Mouse (Mus musculus) liver, embryonic 15.5 days (tissue): Measurements from ENCODE around the gene Os9. TPM values are rescaled to one million over a fixed set of nuclear protein-coding genes. Genes with fewer than 3 reads are reported as not detected.
"Not testable (repeated sequence)": the region's sequence is repeated elsewhere in the genome, so short reads cannot be mapped to it uniquely, and the experiment has no call there.

Source experiments
- ATAC-seq: fragments of 200-750 bp; cut with Nextera tagmentation; 2 replicates; pipeline ENCODE4 v1.8.0; 2017; ENCODE audit warnings: moderate number of reproducible peaks, mild to moderate bottlenecking, moderate library complexity; ENCODE audit not compliant: insufficient read depth
- H3K27ac ChIP-seq: fragments of 300-500 bp; sonication (generic); replicated peaks from 2 replicates; pipeline ENCODE4 v1.5.1; 2015; ENCODE audit warnings: mild to moderate bottlenecking, inconsistent platforms
- H3K27me3 ChIP-seq: fragments of 300-500 bp; sonication (generic); 2 replicates; pipeline ENCODE4 v1.6.1; 2015; ENCODE audit warnings: mild to moderate bottlenecking, inconsistent platforms
- H3K36me3 ChIP-seq: fragments of 300-500 bp; sonication (generic); replicated peaks from 2 replicates; pipeline ENCODE4 v1.6.1; 2015; ENCODE audit warnings: moderate library complexity, mild to moderate bottlenecking, inconsistent platforms
- H3K4me1 ChIP-seq: fragments of 300-500 bp; sonication (generic); replicated peaks from 2 replicates; pipeline ENCODE4 v1.6.1; 2015; ENCODE audit warnings: inconsistent platforms
- H3K4me2 ChIP-seq: fragments of 300-500 bp; sonication (generic); 2 replicates; pipeline ENCODE4 v1.6.1; 2015; ENCODE audit warnings: moderate library complexity, mild to moderate bottlenecking, inconsistent platforms
- H3K4me3 ChIP-seq: fragments of 300-500 bp; sonication (generic); replicated peaks from 2 replicates; pipeline ENCODE4 v1.5.1; 2015; ENCODE audit warnings: mild to moderate bottlenecking, inconsistent platforms
- H3K9ac ChIP-seq: fragments of 300-500 bp; sonication (generic); 2 replicates; pipeline ENCODE4 v1.6.1; 2015; ENCODE audit warnings: moderate library complexity, mild to moderate bottlenecking, inconsistent platforms
- H3K9me3 ChIP-seq: fragments of 300-500 bp; sonication (generic); replicated peaks from 2 replicates; pipeline ENCODE4 v1.6.1; 2016; ENCODE audit warnings: inconsistent platforms
- WGBS: fragments of 180-500 bp; shearing (Covaris S2); methylation state at CpG from one replicate; pipeline ENCODE4 v1.1.7; 2015; ENCODE audit warnings: mixed read lengths; ENCODE audit not compliant: insufficient replicate concordance; 5-methylcytosine and 5-hydroxymethylcytosine counted together
- polyA plus RNA-seq: library from polyadenylated mRNA; unstranded; fragments of >200 nt; fragmentation: Nextera tagmentation; extraction: Ambion mirVana; gene quantifications from 2 replicates; pipeline ENCODE4 v1.2.1, GENCODE M21; 2015

The Os9 gene
- polyA plus RNA-seq, 1 experiment from 2014 or later = 54.0 TPM

GRCm38 (mm10) chr10:127145303-127145702 lies 24.4 kb upstream of the Os9 start:
- H3K9me3 ChIP-seq = no peaks in the 10 kb centered on the region
- H3K4me1 ChIP-seq = 0 out of 2 replicates have a peak, but pooled peaks cover 4% of the 10 kb centered on the region
- no peak overlapping the region for H3K4me2 ChIP-seq
- no peaks in the 10 kb centered on the region for H3K36me3 ChIP-seq
- H3K4me3 ChIP-seq = no peak overlapping the region
- H3K9ac ChIP-seq = no peak overlapping the region
- WGBS = 66% methylated on average over 5 of the region's 5 CpGs
- H3K27me3 ChIP-seq = no peaks in the 10 kb centered on the region
- no peak for ATAC-seq
- no peak overlapping the region for H3K27ac ChIP-seq

- H3K4me3 ChIP-seq = no peak overlapping the region
- H3K9ac ChIP-seq = no peak overlapping the region
- ATAC-seq = no peak
- WGBS = 68% methylated on average over 7 of the region's 7 CpGs
- H3K27me3 ChIP-seq = no peaks in the 10 kb centered on the region
- 0 out of 2 replicates have a peak, but pooled peaks cover 2% of the 10 kb centered on the region for H3K4me1 ChIP-seq
- H3K9me3 ChIP-seq = no peaks in the 10 kb centered on the region
- no peak overlapping the region for H3K4me2 ChIP-seq
- H3K36me3 ChIP-seq = no peaks in the 10 kb centered on the region
- H3K27ac ChIP-seq = no peak overlapping the region
Measured at GRCm38 (mm10) chr10:127144536-127144935, 23.6 kb upstream of the Os9 start.

GRCm38 (mm10) chr10:127143228-127143627 lies 22.3 kb upstream of the Os9 start:
- Histone ChIP-seq H3K27me3 (no peaks in the 10 kb centered on the region), H3K4me2 (no peak overlapping the region), H3K4me3 (no peak overlapping the region), H3K9ac (no peak overlapping the region), H3K4me1 (peaks cover 11% of the 10 kb centered on the region), H3K9me3 (no peaks in the 10 kb centered on the region), H3K36me3 (no peaks in the 10 kb centered on the region), H3K27ac (no peak overlapping the region)
- no peak for ATAC-seq
- 75% methylated on average over 8 of the region's 8 CpGs for WGBS

- no peak overlapping the region for H3K4me3 ChIP-seq
- 35% methylated on average over 8 of the region's 8 CpGs for WGBS
- no peak for ATAC-seq
- H3K9ac ChIP-seq = no peak overlapping the region
- no peaks in the 10 kb centered on the region for H3K9me3 ChIP-seq
- H3K4me1 ChIP-seq = peaks cover 24% of the 10 kb centered on the region
- no peaks in the 10 kb centered on the region for H3K36me3 ChIP-seq
- H3K4me2 ChIP-seq = no peak overlapping the region
- H3K27ac ChIP-seq = no peak overlapping the region
- H3K27me3 ChIP-seq = no peaks in the 10 kb centered on the region
Measured at GRCm38 (mm10) chr10:127141500-127141899, 20.6 kb upstream of the Os9 start.

- Histone ChIP-seq H3K9me3 (no peaks in the 10 kb centered on the region), H3K9ac (no peak overlapping the region), H3K4me3 (no peak overlapping the region), H3K36me3 (no peaks in the 10 kb centered on the region), H3K4me1 (peaks cover 29% of the 10 kb centered on the region), H3K27ac (no peak overlapping the region), H3K27me3 (no peaks in the 10 kb centered on the region), H3K4me2 (no peak overlapping the region)
- no peak for ATAC-seq
- 79% methylated on average over 11 of the region's 11 CpGs for WGBS
Measured at GRCm38 (mm10) chr10:127140971-127141370, 20.0 kb upstream of the Os9 start.

GRCm38 (mm10) chr10:127138328-127139141 lies 17.6 kb upstream of the Os9 start:
- ATAC-seq = peak; percentile 8; the same call in 1 of the 2 replicates
- Histone ChIP-seq H3K4me1 (peaks cover 40% of the 10 kb centered on the region), H3K4me2 (no peak overlapping the region), H3K9ac (no peak overlapping the region), H3K27me3 (no peaks in the 10 kb centered on the region), H3K36me3 (no peaks in the 10 kb centered on the region), H3K9me3 (no peaks in the 10 kb centered on the region), H3K27ac (peak overlapping the region; percentile 75), H3K4me3 (no peak overlapping the region)
- 59% methylated on average over 18 of the region's 18 CpGs for WGBS

GRCm38 (mm10) chr10:127137896-127138295 lies 17.0 kb upstream of the Os9 start:
- no peak for ATAC-seq
- Histone ChIP-seq H3K27ac (peak overlapping the region; percentile 75; the same call in 1 of the 2 replicates), H3K4me3 (no peak overlapping the region), H3K36me3 (no peaks in the 10 kb centered on the region), H3K9ac (no peak overlapping the region), H3K4me1 (peaks cover 40% of the 10 kb centered on the region), H3K27me3 (no peaks in the 10 kb centered on the region), H3K9me3 (no peaks in the 10 kb centered on the region), H3K4me2 (no peak overlapping the region)
- WGBS = 49% methylated on average over 3 of the region's 3 CpGs

- no peaks in the 10 kb centered on the region for H3K36me3 ChIP-seq
- no peak overlapping the region for H3K4me3 ChIP-seq
- WGBS = 37% methylated on average over 4 of the region's 4 CpGs
- H3K27me3 ChIP-seq = no peaks in the 10 kb centered on the region
- H3K27ac ChIP-seq = peak overlapping the region; percentile 82
- 0 out of 2 replicates have a peak overlapping the region, but pooled peaks have one; percentile 6 for H3K4me2 ChIP-seq
- H3K9me3 ChIP-seq = no peaks in the 10 kb centered on the region
- peaks cover 40% of the 10 kb centered on the region for H3K4me1 ChIP-seq
- no peak overlapping the region for H3K9ac ChIP-seq
- ATAC-seq = no peak
Measured at GRCm38 (mm10) chr10:127136510-127136909, 15.6 kb upstream of the Os9 start.

GRCm38 (mm10) chr10:127135118-127135836 lies 14.3 kb upstream of the Os9 start:
- H3K9ac ChIP-seq = no peak overlapping the region; the same call in 1 of the 2 replicates
- 11% methylated on average over 8 of the region's 8 CpGs for WGBS
- H3K4me2 ChIP-seq = peak overlapping the region; percentile 43
- H3K9me3 ChIP-seq = no peaks in the 10 kb centered on the region
- H3K36me3 ChIP-seq = no peaks in the 10 kb centered on the region
- H3K27me3 ChIP-seq = no peaks in the 10 kb centered on the region
- H3K4me3 ChIP-seq = no peak overlapping the region
- H3K4me1 ChIP-seq = peaks cover 40% of the 10 kb centered on the region
- ATAC-seq = peak; percentile 83
- H3K27ac ChIP-seq = peak overlapping the region; percentile 82

- H3K9ac ChIP-seq, H3K27ac ChIP-seq, ATAC-seq, H3K36me3 ChIP-seq, H3K4me2 ChIP-seq, H3K9me3 ChIP-seq, H3K27me3 ChIP-seq, H3K4me3 ChIP-seq: not testable (repeated sequence)
- H3K4me1 ChIP-seq = peaks cover 41% of the 10 kb centered on the region
- WGBS = 75% methylated on average over 3 of the region's 3 CpGs
Measured at GRCm38 (mm10) chr10:127134394-127135035, 13.6 kb upstream of the Os9 start.

- Histone ChIP-seq H3K36me3 (no peaks in the 10 kb centered on the region), H3K9ac (no peak overlapping the region), H3K9me3 (no peaks in the 10 kb centered on the region), H3K27ac (no peak overlapping the region), H3K4me1 (peaks cover 42% of the 10 kb centered on the region), H3K27me3 (no peaks in the 10 kb centered on the region), H3K4me3 (no peak overlapping the region), H3K4me2 (no peak overlapping the region)
- 65% methylated on average over 5 of the region's 5 CpGs for WGBS
- no peak for ATAC-seq
Measured at GRCm38 (mm10) chr10:127132469-127132868, 11.5 kb upstream of the Os9 start.
